Mouse (Mus musculus) intestine, embryonic 15.5 days (tissue): Measurements from ENCODE around the gene Klf17. TPM values are rescaled to one million over a fixed set of nuclear protein-coding genes. Genes with fewer than 3 reads are reported as not detected.

Experiments
- ATAC-seq: fragments of 200-750 bp; cut with Nextera tagmentation; 2 replicates; pipeline ENCODE4 v1.8.0; 2017; ENCODE audit warnings: moderate TSS enrichment, moderate library complexity
- H3K27ac ChIP-seq: fragments of 300-500 bp; sonication (generic); 2 replicates; pipeline ENCODE4 v1.5.1; 2015; ENCODE audit warnings: mild to moderate bottlenecking, inconsistent platforms
- H3K27me3 ChIP-seq: fragments of 300-500 bp; sonication (generic); replicated peaks from 2 replicates; pipeline ENCODE4 v1.6.1; 2015; ENCODE audit warnings: inconsistent platforms
- H3K36me3 ChIP-seq: fragments of 300-500 bp; sonication (generic); 2 replicates; pipeline ENCODE4 v1.6.1; 2015; ENCODE audit warnings: inconsistent platforms
- H3K4me1 ChIP-seq: fragments of 300-500 bp; sonication (generic); replicated peaks from 2 replicates; pipeline ENCODE4 v1.6.1; 2015; ENCODE audit warnings: inconsistent platforms
- H3K4me2 ChIP-seq: fragments of 300-500 bp; sonication (generic); replicated peaks from 2 replicates; pipeline ENCODE4 v1.6.1; 2015; ENCODE audit warnings: mild to moderate bottlenecking, inconsistent platforms
- H3K4me3 ChIP-seq: fragments of 300-500 bp; sonication (generic); replicated peaks from 2 replicates; pipeline ENCODE4 v1.5.1; 2015; ENCODE audit warnings: inconsistent platforms
- H3K9ac ChIP-seq: fragments of 300-500 bp; sonication (generic); 2 replicates; pipeline ENCODE4 v1.6.1; 2015; ENCODE audit warnings: inconsistent platforms
- H3K9me3 ChIP-seq: fragments of 300-500 bp; sonication (generic); 2 replicates; pipeline ENCODE4 v1.6.1; 2016; ENCODE audit warnings: inconsistent platforms
- WGBS: fragments of 180-500 bp; shearing (Covaris S2); methylation state at CpG from one replicate; pipeline ENCODE4 v1.1.7; 2015; 5-methylcytosine and 5-hydroxymethylcytosine counted together
- polyA plus RNA-seq: library from polyadenylated mRNA; unstranded; fragments of >200 nt; fragmentation: Nextera tagmentation; extraction: Ambion mirVana; gene quantifications from 2 replicates; pipeline ENCODE4 v1.2.1, GENCODE M21; 2015

The Klf17 gene
- polyA plus RNA-seq, 1 experiment from 2014 or later = not detected

GRCm38 (mm10) chr4:117737559-117737958, 27.9 kb downstream of the Klf17 start:
- no peaks in the 10 kb centered on the region for H3K4me1 ChIP-seq
- no peaks in the 10 kb centered on the region for H3K9me3 ChIP-seq
- H3K9ac ChIP-seq = no peak overlapping the region
- no peaks in the 10 kb centered on the region for H3K36me3 ChIP-seq
- H3K27me3 ChIP-seq = no peaks in the 10 kb centered on the region
- ATAC-seq = no peak
- no peak overlapping the region for H3K4me3 ChIP-seq
- 42% methylated on average over 8 of the region's 8 CpGs for WGBS
- H3K4me2 ChIP-seq = no peak overlapping the region
- H3K27ac ChIP-seq = no peak overlapping the region

- no peaks in the 10 kb centered on the region for H3K36me3 ChIP-seq
- H3K27ac ChIP-seq = no peak overlapping the region
- no peaks in the 10 kb centered on the region for H3K9me3 ChIP-seq
- WGBS = 70% methylated on average over 3 of the region's 3 CpGs
- H3K4me2 ChIP-seq = no peak overlapping the region
- H3K9ac ChIP-seq = no peak overlapping the region
- H3K4me1 ChIP-seq = no peaks in the 10 kb centered on the region
- no peak for ATAC-seq
- no peak overlapping the region for H3K4me3 ChIP-seq
- no peaks in the 10 kb centered on the region for H3K27me3 ChIP-seq
Observed at GRCm38 (mm10) chr4:117731926-117732325, 33.5 kb downstream of the Klf17 start.

- no peaks in the 10 kb centered on the region for H3K36me3 ChIP-seq
- 83% methylated on average over 1 of the region's 1 CpGs for WGBS
- no peak for ATAC-seq
Observed at GRCm38 (mm10) chr4:117724112-117724511, 41.3 kb downstream of the Klf17 start, which contains the start of gene Gm12845. Gene Gm12845, plus strand, starts transcription at chr4:117724412.

GRCm38 (mm10) chr4:117713303-117714098, 51.9 kb downstream of the Klf17 start:
- peak; percentile 66 for ATAC-seq
- 0 out of 2 replicates have a peak, but pooled peaks cover 3% of the 10 kb centered on the region for H3K4me1 ChIP-seq
- WGBS = 57% methylated on average over 6 of the region's 6 CpGs
- H3K9me3 ChIP-seq = no peaks in the 10 kb centered on the region
- no peaks in the 10 kb centered on the region for H3K27me3 ChIP-seq
- no peak overlapping the region for H3K4me3 ChIP-seq
- H3K9ac ChIP-seq = no peak overlapping the region
- no peak overlapping the region for H3K27ac ChIP-seq
- no peaks in the 10 kb centered on the region for H3K36me3 ChIP-seq
- no peak overlapping the region for H3K4me2 ChIP-seq

More at GRCm38 (mm10) chr4:117724112-117724511, 41.3 kb downstream of the Klf17 start, which contains the start of gene Gm12845:
- H3K27me3 ChIP-seq = no peaks in the 10 kb centered on the region
- no peaks in the 10 kb centered on the region for H3K4me1 ChIP-seq
- H3K4me2 ChIP-seq = no peak within 1 kb of the TSS
- no peak within 1 kb of the TSS for H3K27ac ChIP-seq
- no peak within 1 kb of the TSS for H3K4me3 ChIP-seq
- no peak within 1 kb of the TSS for H3K9ac ChIP-seq
- no peaks in the 10 kb centered on the region for H3K9me3 ChIP-seq

GRCm38 (mm10) chr4:117712314-117712713, 53.1 kb downstream of the Klf17 start:
- Histone ChIP-seq H3K27me3 (no peaks in the 10 kb centered on the region), H3K4me2 (no peak overlapping the region), H3K27ac (no peak overlapping the region), H3K9me3 (no peaks in the 10 kb centered on the region), H3K4me1 (0 out of 2 replicates have a peak, but pooled peaks cover 3% of the 10 kb centered on the region), H3K36me3 (no peaks in the 10 kb centered on the region), H3K4me3 (no peak overlapping the region), H3K9ac (no peak overlapping the region)
- WGBS = 87% methylated on average over 3 of the region's 3 CpGs
- ATAC-seq = no peak

- H3K4me3 ChIP-seq = no peak overlapping the region
- 49% methylated on average over 3 of the region's 3 CpGs for WGBS
Observed at GRCm38 (mm10) chr4:117708780-117709550, 56.5 kb downstream of the Klf17 start.

More at GRCm38 (mm10) chr4:117708780-117709550, 56.5 kb downstream of the Klf17 start:
- peak; percentile 80 for ATAC-seq
- Histone ChIP-seq H3K9ac (no peak overlapping the region), H3K4me2 (0 out of 2 replicates have a peak overlapping the region, but pooled peaks have one; percentile 4), H3K27ac (peak overlapping the region; percentile 32; the same call in 1 of the 2 replicates), H3K4me1 (0 out of 2 replicates have a peak, but pooled peaks cover 3% of the 10 kb centered on the region), H3K36me3 (no peaks in the 10 kb centered on the region), H3K9me3 (no peaks in the 10 kb centered on the region), H3K27me3 (no peaks in the 10 kb centered on the region)

Other genes with a start within 250 kb of the Klf17 start
- gene Eri3, start 215.3 kb downstream of the Klf17 start, polyA plus RNA-seq = 95.5 and 102 TPM in 2 replicates
- 44.8 and 46.5 TPM in 2 replicates for gene Dmap1, start 83.4 kb downstream of the Klf17 start, polyA plus RNA-seq
- not detected in 2 replicates for gene Gm12845, start 41.2 kb downstream of the Klf17 start, polyA plus RNA-seq
- 9.0 and 11.3 TPM in 2 replicates for gene Slc6a9, start 68.9 kb upstream of the Klf17 start, polyA plus RNA-seq
- gene Ccdc24, start 106.9 kb upstream of the Klf17 start, polyA plus RNA-seq = 0.48 and 1.0 TPM in 2 replicates
- 14.0 and 15.6 TPM in 2 replicates for gene B4galt2, start 117.8 kb upstream of the Klf17 start, polyA plus RNA-seq
- 239 and 288 TPM in 2 replicates for gene Atp6v0b, start 121.7 kb upstream of the Klf17 start, polyA plus RNA-seq
- gene Dph2, start 126.4 kb upstream of the Klf17 start, polyA plus RNA-seq = 17.1 and 18.3 TPM in 2 replicates
- gene Ipo13, start 149.4 kb upstream of the Klf17 start, polyA plus RNA-seq = 34.9 and 39.3 TPM in 2 replicates
- gene Artn, start 164.1 kb upstream of the Klf17 start, polyA plus RNA-seq = 6.3 TPM in 2 replicates